Mouse (Mus musculus) neural tube, embryonic 11.5 days (tissue): Measurements from ENCODE around the gene Khdc3. TPM values are rescaled to one million over a fixed set of nuclear protein-coding genes. Genes with fewer than 3 reads are reported as not detected.

Experiments used
- ATAC-seq: fragments of 200-750 bp; cut with Nextera tagmentation; 2 replicates; pipeline ENCODE4 v1.8.0; 2017; ENCODE audit warnings: moderate number of reproducible peaks, mild to moderate bottlenecking, moderate TSS enrichment, moderate library complexity; ENCODE audit not compliant: insufficient read depth, low FRiP score, low TSS enrichment
- DNase-seq: peaks from one replicate; pipeline ENCODE4 v3.0.0-alpha.2; 2015; ENCODE audit warnings: low spot score
- H3K27ac ChIP-seq: fragments of 300-500 bp; sonication (generic); 2 replicates; pipeline ENCODE4 v1.5.1; 2014; ENCODE audit warnings: low read depth, mild to moderate bottlenecking, low read length
- H3K27me3 ChIP-seq: fragments of 300-500 bp; sonication (generic); 2 replicates; pipeline ENCODE4 v1.6.1; 2014; ENCODE audit warnings: mild to moderate bottlenecking, low read length, mixed read lengths; ENCODE audit not compliant: control insufficient read depth, insufficient read depth
- H3K36me3 ChIP-seq: fragments of 300-500 bp; sonication (generic); 2 replicates; pipeline ENCODE4 v1.6.1; 2014; ENCODE audit warnings: mild to moderate bottlenecking, low read length, moderate library complexity, mixed read lengths; ENCODE audit not compliant: control insufficient read depth, insufficient read depth
- H3K4me1 ChIP-seq: fragments of 300-500 bp; sonication (generic); 2 replicates; pipeline ENCODE4 v1.6.1; 2014; ENCODE audit warnings: low read length, mixed read lengths; ENCODE audit not compliant: control insufficient read depth, insufficient read depth
- H3K4me2 ChIP-seq: fragments of 300-500 bp; sonication (generic); 2 replicates; pipeline ENCODE4 v1.6.1; 2014; ENCODE audit warnings: low read depth, mild to moderate bottlenecking, moderate library complexity
- H3K4me3 ChIP-seq: fragments of 300-500 bp; sonication (generic); 2 replicates; pipeline ENCODE4 v1.5.1; 2014; ENCODE audit warnings: low read depth, low read length
- H3K9ac ChIP-seq: fragments of 300-500 bp; sonication (generic); 2 replicates; pipeline ENCODE4 v1.6.1; 2014; ENCODE audit warnings: mild to moderate bottlenecking, low read length
- H3K9me3 ChIP-seq: fragments of 300-500 bp; sonication (generic); 2 replicates; pipeline ENCODE4 v1.6.1; 2016; ENCODE audit warnings: low read length; ENCODE audit not compliant: control insufficient read depth
- WGBS: fragments of 180-500 bp; shearing (Covaris S2); extraction: QIAGEN DNeasy Blood & Tissue Kit; methylation state at CpG from one replicate; pipeline ENCODE4 v1.1.7; 2014; 5-methylcytosine and 5-hydroxymethylcytosine counted together
- polyA plus RNA-seq: library from polyadenylated mRNA; unstranded; fragments of >200 nt; fragmentation: Nextera tagmentation; extraction: Ambion mirVana; gene quantifications from 2 replicates; pipeline ENCODE4 v1.2.1, GENCODE M21; 2014

The Khdc3 gene
- polyA plus RNA-seq: not detected in 2 replicates

DNA sequence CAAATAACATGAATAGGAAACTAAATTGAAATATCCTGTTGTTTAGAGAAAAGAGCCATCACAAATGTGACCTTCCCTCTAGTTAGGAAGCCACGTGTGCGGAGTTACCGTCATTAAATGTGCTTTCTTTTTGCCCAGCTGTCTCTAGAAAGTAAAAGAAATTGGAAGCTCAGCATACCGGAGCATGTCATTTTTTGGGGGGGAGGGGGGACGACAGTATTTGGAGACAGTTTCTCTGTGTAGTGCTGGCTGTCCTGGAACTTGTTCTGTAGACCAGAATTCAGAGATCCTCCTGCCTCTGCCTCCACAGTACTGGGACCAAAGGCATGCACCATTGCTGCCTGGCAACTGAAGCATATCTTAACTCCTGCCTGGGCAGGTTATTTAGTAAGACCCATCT, at the start of gene Khdc3:
Gene Khdc3 (plus strand): TSS at position 301 of the 400 bp plus-strand sequence.
- DNase-seq (no peak), ATAC-seq (no peak)
- H3K9ac ChIP-seq: no peak within 1 kb of the TSS
- no peak within 1 kb of the TSS for H3K4me2 ChIP-seq
- H3K4me1 ChIP-seq: no peaks in the 10 kb centered on the region
- H3K4me3 ChIP-seq: no peak within 1 kb of the TSS
- no peaks in the 10 kb centered on the region for H3K9me3 ChIP-seq
- H3K36me3 ChIP-seq: no peaks in the 10 kb centered on the region
- WGBS: 88% methylated on average over 5 of the region's 5 CpGs
- peaks cover 4% of the 10 kb centered on the region; the same call in 1 of the 2 replicates for H3K27me3 ChIP-seq
- no peak within 1 kb of the TSS for H3K27ac ChIP-seq

- Histone ChIP-seq H3K27ac (no peak overlapping the region), H3K4me3 (no peak overlapping the region), H3K9ac (no peak overlapping the region), H3K4me1 (no peaks in the 10 kb centered on the region), H3K27me3 (no peaks in the 10 kb centered on the region), H3K9me3 (no peaks in the 10 kb centered on the region), H3K36me3 (no peaks in the 10 kb centered on the region), H3K4me2 (no peak overlapping the region)
- DNase-seq (no peak), ATAC-seq (no peak)
- 71% methylated on average over 10 of the region's 10 CpGs for WGBS
Measured at GRCm38 (mm10) chr9:73055441-73055911, 46.2 kb upstream of the Khdc3 start.

DNA sequence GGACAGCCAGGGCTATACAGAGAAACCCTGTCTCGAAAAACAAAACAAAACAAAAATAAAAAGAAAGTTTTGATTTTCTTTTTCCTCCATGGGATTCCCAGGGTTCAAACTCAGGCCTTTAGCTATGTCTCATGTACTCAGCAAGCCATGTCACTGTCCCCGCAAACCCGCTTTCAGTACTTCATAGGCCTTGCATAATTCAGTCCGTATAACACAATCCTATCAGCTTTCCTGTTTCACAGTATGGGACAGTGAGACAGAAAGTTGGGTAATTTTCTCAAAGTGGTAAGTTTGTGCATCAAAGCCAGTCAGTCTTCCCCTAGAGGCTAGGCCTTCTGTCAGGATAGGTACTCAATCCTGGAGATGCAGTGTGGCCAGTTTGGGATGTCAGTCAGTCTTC, 42.4 kb upstream of the Khdc3 start:
- 91% methylated on average over 4 of the region's 4 CpGs for WGBS
- H3K36me3 ChIP-seq: no peaks in the 10 kb centered on the region
- no peak overlapping the region for H3K4me3 ChIP-seq
- H3K9me3 ChIP-seq: no peaks in the 10 kb centered on the region
- no peak overlapping the region for H3K9ac ChIP-seq
- H3K27me3 ChIP-seq: no peaks in the 10 kb centered on the region
- ATAC-seq (no peak), DNase-seq (no peak)
- H3K4me2 ChIP-seq: no peak overlapping the region
- H3K27ac ChIP-seq: no peak overlapping the region
- peaks cover 4% of the 10 kb centered on the region; the same call in 1 of the 2 replicates for H3K4me1 ChIP-seq

GRCm38 (mm10) chr9:73063621-73064290, 37.9 kb upstream of the Khdc3 start:
- Histone ChIP-seq H3K9me3 (no peaks in the 10 kb centered on the region), H3K27me3 (no peaks in the 10 kb centered on the region), H3K27ac (no peak overlapping the region), H3K36me3 (no peaks in the 10 kb centered on the region), H3K4me3 (no peak overlapping the region), H3K4me2 (peak overlapping the region; percentile 26), H3K4me1 (peaks cover 4% of the 10 kb centered on the region), H3K9ac (no peak overlapping the region)
- no peak; the same call in 1 of the 2 replicates for ATAC-seq
- peak; percentile 29 for DNase-seq
- WGBS: 23% methylated on average over 15 of the region's 15 CpGs

- no peaks in the 10 kb centered on the region for H3K9me3 ChIP-seq
- ATAC-seq: no peak
- H3K36me3 ChIP-seq: no peaks in the 10 kb centered on the region
- DNase-seq: peak; percentile 38
- H3K27ac ChIP-seq: no peak overlapping the region
- 25% methylated on average over 10 of the region's 10 CpGs for WGBS
- no peak overlapping the region for H3K4me2 ChIP-seq
- no peaks in the 10 kb centered on the region for H3K27me3 ChIP-seq
- no peak overlapping the region for H3K4me3 ChIP-seq
- H3K9ac ChIP-seq: no peak overlapping the region
- peaks cover 4% of the 10 kb centered on the region for H3K4me1 ChIP-seq
Measured at GRCm38 (mm10) chr9:73067086-73067485, 34.5 kb upstream of the Khdc3 start.

GRCm38 (mm10) chr9:73068230-73068679, 33.4 kb upstream of the Khdc3 start:
- no peak for DNase-seq
- Histone ChIP-seq H3K4me3 (no peak overlapping the region), H3K27ac (no peak overlapping the region), H3K36me3 (no peaks in the 10 kb centered on the region), H3K27me3 (no peaks in the 10 kb centered on the region), H3K4me2 (no peak overlapping the region), H3K9ac (no peak overlapping the region), H3K4me1 (peaks cover 4% of the 10 kb centered on the region), H3K9me3 (no peaks in the 10 kb centered on the region)
- WGBS: 26% methylated on average over 6 of the region's 6 CpGs
- ATAC-seq: no peak

- no peak overlapping the region for H3K9ac ChIP-seq
- H3K9me3 ChIP-seq: no peaks in the 10 kb centered on the region
- H3K4me2 ChIP-seq: no peak overlapping the region
- no peak overlapping the region for H3K27ac ChIP-seq
- peaks cover 2% of the 10 kb centered on the region for H3K4me1 ChIP-seq
- no peak for DNase-seq
- no peaks in the 10 kb centered on the region for H3K36me3 ChIP-seq
- no peak overlapping the region for H3K4me3 ChIP-seq
- whole genome bisulfite sequencing: 86% methylated on average over 6 of the region's 6 CpGs
- H3K27me3 ChIP-seq: no peaks in the 10 kb centered on the region
- no peak for ATAC-seq
Measured at GRCm38 (mm10) chr9:73068688-73069087, 32.9 kb upstream of the Khdc3 start.

GRCm38 (mm10) chr9:73070971-73071659, 30.5 kb upstream of the Khdc3 start:
- no peaks in the 10 kb centered on the region for H3K36me3 ChIP-seq
- ATAC-seq (no peak), DNase-seq (no peak)
- no peaks in the 10 kb centered on the region for H3K27me3 ChIP-seq
- 77% methylated on average over 10 of the region's 10 CpGs for WGBS
- H3K27ac ChIP-seq: no peak overlapping the region
- H3K4me3 ChIP-seq: no peak overlapping the region
- no peaks in the 10 kb centered on the region for H3K9me3 ChIP-seq
- no peaks in the 10 kb centered on the region; the same call in 1 of the 2 replicates for H3K4me1 ChIP-seq
- H3K4me2 ChIP-seq: no peak overlapping the region
- H3K9ac ChIP-seq: no peak overlapping the region
